Mouse (Mus musculus) neural tube, embryonic 12.5 days (tissue): Measurements from ENCODE around the gene Chrna10. TPM values are rescaled to one million over a fixed set of nuclear protein-coding genes. Genes with fewer than 3 reads are reported as not detected.

Experiments used
- ATAC-seq: fragments of 200-750 bp; cut with Nextera tagmentation; 2 replicates; pipeline ENCODE4 v1.8.0; 2017; ENCODE audit warnings: low read depth, mild to moderate bottlenecking, moderate TSS enrichment, moderate library complexity; ENCODE audit not compliant: low FRiP score
- H3K27ac ChIP-seq: fragments of 300-500 bp; sonication (generic); 2 replicates; pipeline ENCODE4 v1.5.1; 2016
- H3K27me3 ChIP-seq: fragments of 300-500 bp; sonication (generic); replicated peaks from 2 replicates; pipeline ENCODE4 v1.6.1; 2016; ENCODE audit warnings: mild to moderate bottlenecking
- H3K36me3 ChIP-seq: fragments of 300-500 bp; sonication (generic); 2 replicates; pipeline ENCODE4 v1.6.1; 2016; ENCODE audit warnings: mild to moderate bottlenecking
- H3K4me1 ChIP-seq: fragments of 300-500 bp; sonication (generic); 2 replicates; pipeline ENCODE4 v1.6.1; 2016
- H3K4me2 ChIP-seq: fragments of 300-500 bp; sonication (generic); replicated peaks from 2 replicates; pipeline ENCODE4 v1.6.1; 2016; ENCODE audit warnings: mild to moderate bottlenecking
- H3K4me3 ChIP-seq: fragments of 300-500 bp; sonication (generic); 2 replicates; pipeline ENCODE4 v1.5.1; 2016
- H3K9ac ChIP-seq: fragments of 300-500 bp; sonication (generic); 2 replicates; pipeline ENCODE4 v1.6.1; 2016; ENCODE audit warnings: mild to moderate bottlenecking
- H3K9me3 ChIP-seq: fragments of 300-500 bp; sonication (generic); 2 replicates; pipeline ENCODE4 v1.6.1; 2016; ENCODE audit warnings: mild to moderate bottlenecking
- whole genome bisulfite sequencing: fragments of 180-500 bp; shearing (Covaris S2); methylation state at CpG from one replicate; pipeline ENCODE4 v1.1.7; 2016; 5-methylcytosine and 5-hydroxymethylcytosine counted together
- polyA plus RNA-seq: library from polyadenylated mRNA; unstranded; fragments of >200 nt; fragmentation: Nextera tagmentation; extraction: Ambion mirVana; gene quantifications from 2 replicates; pipeline ENCODE4 v1.2.1, GENCODE M21; 2016

Gene Chrna10
- not detected in 2 replicates for polyA plus RNA-seq

DNA sequence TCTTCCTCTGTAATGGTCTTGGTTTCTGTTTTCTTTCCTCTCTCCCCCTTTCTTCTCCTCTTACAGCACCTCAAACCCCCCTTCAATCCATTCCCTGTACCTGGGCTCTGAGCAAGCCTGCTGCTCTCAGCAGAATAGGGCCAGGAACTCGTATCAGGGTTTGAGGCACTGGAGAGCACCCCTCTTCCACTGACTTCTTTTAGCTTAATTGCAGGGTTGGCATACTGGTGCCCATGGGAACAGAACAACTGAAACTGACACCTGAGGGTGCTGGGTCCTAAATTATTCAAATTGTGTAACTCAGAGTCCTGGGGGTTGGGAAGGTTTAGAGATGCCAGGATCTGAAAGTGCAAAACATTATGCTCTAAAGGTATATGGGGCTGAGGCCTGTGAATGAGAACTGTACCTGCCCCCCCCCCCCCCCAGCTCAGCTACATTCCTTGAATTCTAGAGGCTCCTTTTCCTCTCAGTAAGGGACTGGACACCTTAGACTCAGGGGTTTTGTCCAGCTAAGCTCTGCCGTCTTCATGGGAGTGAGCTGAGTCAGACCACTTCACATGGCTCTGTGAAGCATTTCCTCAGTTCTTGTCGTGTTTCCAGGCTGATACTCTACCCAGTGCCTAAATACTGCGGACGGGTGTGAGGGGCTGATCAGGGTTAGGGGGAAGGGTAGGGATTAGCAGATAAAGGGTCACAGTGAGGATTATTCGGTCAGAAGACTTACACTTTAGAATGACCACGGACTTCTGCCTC is at the start of gene Chrna10:
TSS of gene Chrna10 (minus strand) at position 250 of the 753 bp plus-strand sequence.
- no peaks in the 10 kb centered on the region for H3K4me1 ChIP-seq
- no peak within 1 kb of the TSS for H3K4me2 ChIP-seq
- H3K27me3 ChIP-seq: no peaks in the 10 kb centered on the region
- H3K27ac ChIP-seq: no peak within 1 kb of the TSS
- no peak within 1 kb of the TSS for H3K4me3 ChIP-seq
- no peak for ATAC-seq
- H3K36me3 ChIP-seq: peaks cover 33% of the 10 kb centered on the region
- 60% methylated on average over 7 of the region's 7 CpGs for WGBS
- H3K9me3 ChIP-seq: no peaks in the 10 kb centered on the region
- no peak within 1 kb of the TSS for H3K9ac ChIP-seq

DNA sequence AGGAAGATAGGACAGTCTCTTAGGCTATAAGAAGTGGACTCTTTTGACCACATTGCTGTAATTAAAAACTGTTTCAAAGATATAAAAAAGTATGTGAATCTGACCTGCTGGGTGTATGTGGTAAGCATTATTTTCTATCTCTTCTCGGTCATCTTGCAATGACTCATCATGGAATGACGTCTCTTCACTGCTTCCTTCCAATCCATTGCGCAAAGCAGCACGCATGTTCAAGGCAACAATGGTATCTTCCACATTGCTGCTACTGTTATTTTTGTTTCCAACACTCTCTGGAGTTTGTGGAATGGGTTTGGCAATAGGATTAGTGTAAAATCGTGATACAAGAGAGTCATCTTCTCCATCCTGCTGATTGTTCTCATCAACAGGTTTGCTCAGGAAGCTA is 37.1 kb upstream of the Chrna10 start:
- H3K4me2 ChIP-seq: no peak overlapping the region
- H3K36me3 ChIP-seq: peaks cover 46% of the 10 kb centered on the region
- H3K9me3 ChIP-seq: no peaks in the 10 kb centered on the region
- ATAC-seq: no peak
- H3K9ac ChIP-seq: no peak overlapping the region
- no peaks in the 10 kb centered on the region for H3K4me1 ChIP-seq
- H3K4me3 ChIP-seq: no peak overlapping the region
- WGBS: 95% methylated on average over 5 of the region's 5 CpGs
- H3K27me3 ChIP-seq: no peaks in the 10 kb centered on the region
- no peak overlapping the region for H3K27ac ChIP-seq

DNA sequence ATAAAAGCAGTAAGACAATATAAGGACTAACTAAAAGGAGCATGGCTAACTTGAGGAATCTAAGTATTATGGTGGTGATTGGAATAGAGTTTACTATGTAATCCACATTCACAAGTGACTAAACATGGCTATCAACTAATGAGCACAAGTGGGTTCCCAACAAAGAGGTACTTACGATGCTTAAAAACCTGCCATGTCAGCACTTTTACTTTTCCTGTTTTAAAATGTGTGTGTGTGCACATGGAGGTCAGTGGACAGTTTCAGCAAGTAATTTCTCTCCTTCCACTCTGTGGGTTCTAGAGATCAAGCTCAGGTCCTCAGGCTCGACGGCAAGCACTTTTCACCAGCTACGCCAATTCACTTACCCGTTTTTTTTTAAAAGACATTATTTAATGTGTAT is 21.3 kb upstream of the Chrna10 start:
- Histone ChIP-seq H3K36me3 (peaks cover 78% of the 10 kb centered on the region), H3K27me3 (no peaks in the 10 kb centered on the region), H3K9ac (no peak overlapping the region), H3K9me3 (no peaks in the 10 kb centered on the region), H3K4me2 (no peak overlapping the region), H3K4me3 (no peak overlapping the region), H3K4me1 (no peaks in the 10 kb centered on the region), H3K27ac (no peak overlapping the region)
- WGBS: 99% methylated on average over 5 of the region's 5 CpGs
- no peak for ATAC-seq

DNA sequence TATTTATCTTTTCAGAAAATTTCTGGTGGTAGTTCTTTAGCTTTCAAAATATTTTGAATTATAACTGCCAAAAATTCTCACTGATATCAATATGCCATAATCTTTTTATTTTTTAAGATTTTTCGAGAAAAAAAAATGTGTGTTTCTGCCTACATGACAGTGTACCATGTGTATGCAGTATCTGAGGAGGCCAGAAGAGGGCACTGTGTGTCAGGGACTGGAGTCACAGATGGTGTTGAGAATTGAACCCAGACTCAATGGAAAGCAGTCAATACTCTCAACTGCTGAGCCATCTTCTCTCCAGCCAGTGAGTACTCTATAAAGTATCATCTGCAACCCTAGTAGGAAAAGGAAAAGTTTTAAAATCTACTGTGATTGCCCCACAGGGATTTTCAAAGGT is 20.8 kb upstream of the Chrna10 start:
- Histone ChIP-seq H3K36me3 (peaks cover 80% of the 10 kb centered on the region), H3K4me1 (no peaks in the 10 kb centered on the region)
- 89% methylated on average over 1 of the region's 1 CpGs for WGBS

DNA sequence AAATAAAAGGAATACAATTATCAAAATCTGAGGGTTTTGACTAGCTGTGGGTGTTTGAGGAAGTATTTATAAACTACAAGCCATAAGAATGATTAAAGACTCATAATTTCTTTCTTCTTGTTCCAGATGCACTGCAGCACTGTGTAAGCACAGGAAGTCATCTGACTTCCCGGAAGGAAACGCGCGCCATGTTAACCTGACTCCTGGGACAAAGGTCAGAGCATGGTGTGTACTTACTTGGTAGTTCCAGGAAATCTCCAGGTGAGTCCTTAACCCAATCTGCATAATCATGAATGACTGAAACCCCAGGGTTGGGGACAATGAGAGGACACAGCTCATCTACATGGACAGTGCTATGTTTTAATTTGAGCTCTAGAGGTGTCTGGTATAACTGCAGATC is 15.8 kb upstream of the Chrna10 start:
- Histone ChIP-seq H3K36me3 (peaks cover 76% of the 10 kb centered on the region), H3K27ac (no peak overlapping the region), H3K27me3 (no peaks in the 10 kb centered on the region), H3K4me1 (no peaks in the 10 kb centered on the region), H3K9me3 (no peaks in the 10 kb centered on the region), H3K9ac (no peak overlapping the region), H3K4me3 (no peak overlapping the region), H3K4me2 (no peak overlapping the region)
- ATAC-seq: no peak
- WGBS: 92% methylated on average over 4 of the region's 4 CpGs

More for the DNA sequence above, 20.8 kb upstream of the Chrna10 start:
- Histone ChIP-seq H3K9me3 (no peaks in the 10 kb centered on the region), H3K27me3 (no peaks in the 10 kb centered on the region), H3K27ac (no peak overlapping the region), H3K4me3 (no peak overlapping the region), H3K9ac (no peak overlapping the region), H3K4me2 (no peak overlapping the region)
- no peak for ATAC-seq

DNA sequence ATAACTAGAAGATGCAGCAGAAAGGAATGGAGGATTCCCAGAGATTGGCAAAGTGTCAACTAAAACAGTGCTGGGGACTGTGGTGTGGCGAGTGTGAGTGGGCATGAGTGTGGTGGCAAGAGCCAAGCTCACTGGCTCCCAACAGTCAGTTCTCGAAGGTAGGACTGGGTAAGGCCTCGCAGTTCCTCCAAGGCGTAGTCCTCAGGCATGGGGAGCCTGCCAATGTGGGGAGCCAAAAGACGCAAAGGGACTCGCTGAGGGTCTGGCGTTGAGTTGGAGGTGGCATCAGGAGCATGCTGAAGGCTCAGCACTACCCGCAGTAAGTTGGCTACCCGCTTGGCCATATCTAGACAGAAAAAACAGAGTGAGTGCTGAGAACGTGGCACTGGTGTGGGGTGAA is 3.7 kb upstream of the Chrna10 start:
- H3K9ac ChIP-seq: no peak overlapping the region
- no peak overlapping the region for H3K4me2 ChIP-seq
- H3K9me3 ChIP-seq: no peaks in the 10 kb centered on the region
- no peak overlapping the region for H3K27ac ChIP-seq
- H3K27me3 ChIP-seq: no peaks in the 10 kb centered on the region
- no peaks in the 10 kb centered on the region for H3K4me1 ChIP-seq
- H3K4me3 ChIP-seq: no peak overlapping the region
- no peak for ATAC-seq
- WGBS: 97% methylated on average over 10 of the region's 10 CpGs
- peaks cover 68% of the 10 kb centered on the region for H3K36me3 ChIP-seq

DNA sequence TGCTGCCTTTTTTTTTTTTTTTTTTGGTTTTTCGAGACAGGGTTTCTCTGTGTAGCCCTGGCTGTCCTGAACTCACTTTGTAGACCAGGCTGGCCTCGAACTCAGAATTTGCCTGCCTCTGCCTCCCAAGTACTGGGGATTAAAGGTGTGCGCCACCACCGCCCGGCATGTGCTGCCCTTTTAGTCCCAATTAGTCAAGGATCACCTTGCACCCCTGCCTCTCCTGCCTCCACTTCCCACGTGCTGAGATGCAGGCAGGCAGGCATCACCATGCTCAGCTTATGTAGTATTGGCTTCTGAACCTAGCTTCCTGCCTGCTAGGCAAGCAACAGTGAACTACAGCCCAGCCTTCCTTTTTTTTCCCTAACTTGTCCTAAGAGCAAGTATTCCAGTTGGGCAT is 754 bp upstream of the Chrna10 start:
- no peaks in the 10 kb centered on the region for H3K27me3 ChIP-seq
- no peaks in the 10 kb centered on the region for H3K9me3 ChIP-seq
- H3K4me2 ChIP-seq: no peak overlapping the region
- peaks cover 39% of the 10 kb centered on the region for H3K36me3 ChIP-seq
- no peak for ATAC-seq
- no peak overlapping the region for H3K27ac ChIP-seq
- no peaks in the 10 kb centered on the region for H3K4me1 ChIP-seq
- no peak overlapping the region for H3K4me3 ChIP-seq
- H3K9ac ChIP-seq: no peak overlapping the region
- 86% methylated on average over 6 of the region's 6 CpGs for WGBS

DNA sequence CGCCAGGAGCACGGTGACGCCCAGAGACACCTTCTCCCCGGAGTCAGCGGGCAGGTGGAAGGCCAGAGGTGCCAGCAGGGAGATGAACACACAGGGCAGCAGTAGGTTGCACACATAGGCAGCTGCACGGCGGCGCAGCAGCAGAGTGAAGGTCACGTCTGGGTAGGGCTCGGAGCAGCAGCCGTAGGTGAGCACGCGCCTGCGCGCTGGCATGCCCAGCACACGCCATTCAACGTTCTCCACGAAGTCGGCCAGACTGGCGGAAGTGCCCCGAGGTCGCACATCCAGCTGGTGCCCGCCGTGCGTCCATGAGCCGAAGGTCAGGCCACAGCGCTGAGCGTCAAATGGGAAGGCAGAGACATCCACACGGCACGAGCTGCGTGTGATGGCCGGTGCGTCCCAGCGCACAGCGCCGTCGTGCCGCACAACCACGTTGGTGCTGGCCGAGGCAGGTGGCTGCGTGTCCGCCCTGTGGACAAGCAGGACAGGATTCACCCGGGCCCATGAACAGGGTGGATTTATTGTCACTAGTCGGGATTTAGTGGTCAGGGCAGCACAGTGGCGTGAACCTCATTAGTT is 3.4 kb downstream of the Chrna10 start:
- Histone ChIP-seq H3K36me3 (0 out of 2 replicates have a peak, but pooled peaks cover under 1% of the 10 kb centered on the region), H3K9ac (no peak overlapping the region), H3K9me3 (no peaks in the 10 kb centered on the region), H3K4me3 (no peak overlapping the region), H3K4me2 (no peak overlapping the region), H3K4me1 (no peaks in the 10 kb centered on the region), H3K27ac (no peak overlapping the region), H3K27me3 (no peaks in the 10 kb centered on the region)
- no peak for ATAC-seq
- 85% methylated on average over 45 of the region's 45 CpGs for WGBS

DNA sequence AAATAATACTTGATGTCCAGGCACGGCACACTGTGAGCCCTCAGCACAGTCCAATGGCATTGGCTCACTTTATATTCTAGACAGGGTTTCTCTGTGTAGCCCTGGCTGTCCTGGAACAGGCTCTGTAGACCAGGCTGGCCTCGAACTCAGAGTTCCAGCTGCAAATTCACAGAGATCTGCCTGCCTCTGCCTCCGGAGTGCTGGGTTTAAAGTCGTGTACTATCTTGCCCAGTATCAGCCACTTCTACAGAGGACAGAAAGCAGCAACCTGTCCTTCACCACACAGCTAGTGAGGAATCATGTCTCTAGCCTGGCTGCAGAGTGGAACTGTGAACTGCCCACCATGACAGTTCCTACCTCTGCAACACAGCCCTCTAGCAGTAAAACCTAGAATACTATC is 6.9 kb downstream of the Chrna10 start:
- Histone ChIP-seq H3K36me3 (no peaks in the 10 kb centered on the region), H3K9me3 (no peaks in the 10 kb centered on the region), H3K4me1 (peaks cover 6% of the 10 kb centered on the region), H3K4me3 (no peak overlapping the region), H3K9ac (no peak overlapping the region), H3K4me2 (no peak overlapping the region), H3K27me3 (no peaks in the 10 kb centered on the region), H3K27ac (no peak overlapping the region)
- WGBS: 86% methylated on average over 4 of the region's 4 CpGs
- no peak for ATAC-seq

DNA sequence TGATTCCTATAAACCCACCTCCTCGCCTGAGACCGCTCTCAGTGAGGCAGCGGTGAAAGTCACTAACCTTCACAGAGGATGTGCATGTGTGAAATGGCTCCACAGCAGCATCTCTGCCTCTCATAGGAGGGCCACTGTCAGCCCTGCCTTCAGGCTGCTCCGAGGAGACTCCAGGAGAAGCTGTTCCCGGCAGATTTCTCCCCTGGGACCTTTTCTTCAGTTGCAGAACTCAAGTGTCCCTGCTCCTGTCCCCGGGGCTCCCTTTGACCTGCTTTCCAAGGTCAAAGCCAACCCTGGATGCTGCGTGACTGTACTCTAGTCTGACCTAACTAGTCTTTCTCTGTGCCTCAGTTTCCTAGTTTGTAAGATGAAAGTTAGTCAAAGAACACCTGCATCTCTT is 7.5 kb downstream of the Chrna10 start, which contains the start of gene Art5:
TSS of gene Art5 (minus strand) at position 319 of the 400 bp plus-strand sequence.
- no peaks in the 10 kb centered on the region for H3K27me3 ChIP-seq
- no peaks in the 10 kb centered on the region for H3K9me3 ChIP-seq
- H3K4me1 ChIP-seq: peaks cover 6% of the 10 kb centered on the region
- H3K36me3 ChIP-seq: no peaks in the 10 kb centered on the region
- H3K27ac ChIP-seq: no peak within 1 kb of the TSS
- 78% methylated on average over 7 of the region's 7 CpGs for WGBS
- no peak within 1 kb of the TSS for H3K4me3 ChIP-seq
- no peak for ATAC-seq
- no peak within 1 kb of the TSS for H3K4me2 ChIP-seq
- H3K9ac ChIP-seq: no peak within 1 kb of the TSS

DNA sequence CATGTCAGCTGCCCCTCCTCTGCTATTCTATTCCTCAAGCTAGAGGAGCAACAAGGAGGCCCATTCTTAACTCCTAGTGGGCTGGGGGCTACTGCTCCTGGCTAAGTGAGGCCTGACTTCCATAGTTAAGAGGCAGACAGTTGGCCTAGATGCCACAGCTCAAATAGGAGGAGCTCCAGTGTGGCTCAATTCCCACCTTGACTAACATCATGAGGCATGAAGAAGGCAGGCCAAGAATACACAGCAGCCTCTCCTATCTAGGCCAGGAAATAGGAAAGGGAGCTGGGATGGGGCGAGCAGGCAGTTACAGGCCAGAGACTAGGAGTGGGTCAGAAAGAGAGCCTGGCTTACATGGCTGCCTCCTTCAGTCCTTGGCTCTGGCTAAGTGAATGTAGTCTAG is 8.4 kb downstream of the Chrna10 start:
- H3K4me3 ChIP-seq: no peak overlapping the region
- no peak overlapping the region for H3K9ac ChIP-seq
- H3K27ac ChIP-seq: no peak overlapping the region
- H3K4me2 ChIP-seq: no peak overlapping the region
- H3K36me3 ChIP-seq: no peaks in the 10 kb centered on the region
- H3K4me1 ChIP-seq: peaks cover 6% of the 10 kb centered on the region
- 85% methylated on average over 1 of the region's 1 CpGs for WGBS
- H3K27me3 ChIP-seq: no peaks in the 10 kb centered on the region
- no peak for ATAC-seq
- no peaks in the 10 kb centered on the region for H3K9me3 ChIP-seq

DNA sequence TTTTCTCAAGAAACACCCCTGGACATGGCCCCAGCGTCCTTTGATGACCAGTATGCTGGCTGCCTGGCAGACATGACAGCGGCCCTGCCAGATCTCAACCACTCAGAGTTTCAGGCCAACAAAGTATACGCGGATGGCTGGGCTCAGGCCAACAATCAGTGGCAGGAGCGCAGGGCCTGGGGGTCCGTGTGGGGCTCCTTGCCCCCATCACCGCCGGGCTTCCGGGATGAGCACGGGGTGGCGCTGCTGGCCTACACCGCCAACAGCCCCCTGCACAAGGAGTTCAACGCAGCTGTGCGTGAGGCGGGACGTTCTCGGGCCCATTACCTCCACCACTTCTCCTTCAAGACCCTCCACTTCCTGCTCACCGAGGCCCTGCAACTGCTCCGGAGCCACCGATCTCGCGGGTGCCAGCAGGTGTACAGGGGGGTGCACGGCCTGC is 9.9 kb downstream of the Chrna10 start:
- WGBS: 24% methylated on average over 23 of the region's 23 CpGs

More for the DNA sequence above, 9.9 kb downstream of the Chrna10 start:
- Histone ChIP-seq H3K4me2 (peak overlapping the region; percentile 57), H3K4me3 (peak overlapping the region; percentile 22), H3K4me1 (peaks cover 11% of the 10 kb centered on the region), H3K9ac (peak overlapping the region; percentile 40; the same call in 1 of the 2 replicates), H3K36me3 (no peaks in the 10 kb centered on the region), H3K27me3 (no peaks in the 10 kb centered on the region), H3K27ac (no peak overlapping the region), H3K9me3 (no peaks in the 10 kb centered on the region)
- ATAC-seq: no peak
